Mouse (Mus musculus) T-helper 17 cell (primary cell): ENCODE results near the gene Cadps.

Experiments
- in situ Hi-C, 2 experiments: fragments of 300-600 bp; cut with MboI, MseI; formaldehyde crosslinking; loops; 1 replicate in 1 of 2; 2 replicates in 1 of 2; pipeline ENCODE4 v1.15.1; 2025; ENCODE audit warnings: high pct_unique_total_duplicates in 2 of 2

Cadps gene

DNA sequence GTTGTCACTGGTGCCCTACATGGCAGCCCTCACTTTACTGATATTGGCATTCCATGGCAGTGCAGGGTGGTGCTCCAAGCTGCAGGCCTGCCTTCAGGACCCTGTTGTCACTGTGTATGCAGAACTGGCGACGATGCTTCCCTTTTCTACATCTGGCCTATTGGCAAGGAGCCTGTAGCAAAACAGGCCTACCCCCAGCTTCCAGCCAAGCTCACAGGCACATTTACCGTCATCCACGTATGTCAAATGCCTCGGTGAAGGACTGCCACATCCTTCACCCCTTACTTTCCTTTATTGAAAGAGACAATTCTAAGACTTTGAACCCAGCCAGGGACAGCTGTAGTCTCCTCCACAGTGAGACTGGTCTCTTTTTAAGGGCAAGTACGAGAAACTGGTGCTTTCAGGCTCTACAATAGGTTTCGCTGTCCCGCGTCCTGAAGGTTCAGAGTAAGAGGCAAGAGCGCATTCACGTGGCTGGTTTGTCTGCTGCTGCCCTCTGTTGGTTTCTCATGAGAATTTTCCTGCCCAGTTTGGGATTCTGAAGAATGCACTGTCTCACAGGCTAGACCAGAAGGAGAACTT, 292.8 kb downstream of the Cadps start:
- in situ Hi-C loops: no loop called here

DNA sequence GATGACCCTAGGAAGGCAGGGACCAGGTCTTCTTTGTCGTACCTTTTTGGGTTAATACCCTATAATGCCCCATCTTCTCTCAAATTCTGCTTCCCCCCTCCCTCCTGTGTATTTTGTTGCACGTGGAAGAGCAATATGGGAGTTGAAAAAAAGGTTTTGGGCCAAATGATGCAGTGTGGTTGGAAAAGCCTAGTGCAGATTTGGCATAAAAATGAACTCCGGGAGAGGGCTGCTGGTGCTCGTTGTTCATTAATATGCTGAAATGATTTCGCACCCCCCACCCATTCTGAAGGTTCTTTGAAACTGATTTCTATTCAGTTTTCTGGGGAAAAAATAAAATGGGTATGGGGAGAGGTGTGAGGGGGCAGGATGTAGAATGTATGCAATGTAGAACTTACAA, 295.6 kb downstream of the Cadps start:
- in situ Hi-C loops: no loop called here

DNA sequence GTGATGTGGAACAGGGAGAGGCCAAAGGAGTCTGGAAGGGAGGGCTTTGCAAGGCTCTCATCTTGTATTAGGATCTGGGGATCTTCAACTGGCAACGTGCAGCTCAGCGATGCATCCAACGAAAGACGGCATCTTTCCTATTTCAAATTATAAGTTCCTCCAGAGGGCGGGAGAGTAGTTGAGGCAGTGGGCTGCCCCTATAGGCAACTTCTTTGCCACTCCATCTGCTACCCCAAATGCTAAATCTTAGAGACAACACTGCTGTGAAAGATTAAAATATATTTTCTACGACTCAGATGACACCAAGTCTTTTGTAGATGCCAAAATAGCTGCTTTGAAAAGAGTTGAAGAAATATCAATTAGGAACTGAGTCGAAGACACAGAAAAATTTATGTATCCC, 315.9 kb downstream of the Cadps start:
- in situ Hi-C loops: no loop called here

DNA sequence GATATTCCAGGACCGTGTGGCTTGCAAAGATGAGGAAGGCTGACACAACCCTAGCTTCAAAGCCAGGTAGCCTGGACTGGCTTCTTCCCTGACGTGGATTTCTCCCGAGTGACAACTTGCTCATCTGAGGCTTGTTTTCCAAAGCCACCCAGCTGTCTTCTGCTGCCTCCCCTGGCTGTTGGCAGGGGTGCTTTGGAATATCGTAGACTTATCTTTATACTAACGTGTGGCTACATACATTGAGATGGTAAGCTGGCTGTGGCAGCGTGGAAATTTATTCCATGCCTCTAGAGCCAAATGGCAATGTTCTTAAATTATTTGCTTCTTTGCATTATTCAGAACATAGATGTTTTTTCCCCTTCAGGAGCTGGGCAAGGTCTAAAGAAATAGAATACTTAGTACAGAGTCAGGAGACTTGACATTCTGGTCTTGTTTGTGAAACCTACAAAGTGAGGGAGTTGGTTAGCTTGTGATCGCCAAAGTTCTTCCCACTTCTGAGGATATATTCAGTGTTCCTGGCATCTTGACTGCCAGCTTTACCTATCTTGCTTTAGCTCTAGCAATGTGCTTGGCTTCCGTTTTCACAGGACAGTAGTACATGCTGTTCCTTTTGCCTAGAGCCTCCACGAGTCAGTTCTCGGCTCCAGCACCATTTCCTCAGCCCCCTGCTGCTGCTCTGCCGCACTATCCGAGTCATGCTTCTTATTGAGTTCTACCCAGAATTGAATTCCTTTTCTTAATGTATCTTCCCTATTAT, 318.5 kb downstream of the Cadps start:
- in situ Hi-C loops: no loop called here

DNA sequence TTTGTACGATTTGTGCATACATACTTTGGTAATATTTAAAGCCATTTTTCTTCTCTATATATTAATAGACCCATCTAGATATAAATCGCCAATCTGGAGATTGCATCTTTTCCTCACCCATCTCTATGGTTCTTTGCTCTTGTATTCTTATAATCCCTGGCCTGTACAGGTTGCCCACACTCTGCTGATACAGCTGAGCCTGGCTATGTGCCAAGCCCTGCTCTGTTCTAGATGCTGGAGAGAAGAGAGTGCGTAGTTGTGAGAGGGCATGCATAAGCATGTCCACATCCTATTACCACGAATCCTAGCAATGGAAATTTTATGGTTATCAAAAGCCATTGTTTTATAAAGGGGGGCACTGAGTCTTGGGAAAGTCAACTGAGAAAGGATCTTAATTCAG, 360.7 kb downstream of the Cadps start:
- in situ Hi-C loops: no loop called here

DNA sequence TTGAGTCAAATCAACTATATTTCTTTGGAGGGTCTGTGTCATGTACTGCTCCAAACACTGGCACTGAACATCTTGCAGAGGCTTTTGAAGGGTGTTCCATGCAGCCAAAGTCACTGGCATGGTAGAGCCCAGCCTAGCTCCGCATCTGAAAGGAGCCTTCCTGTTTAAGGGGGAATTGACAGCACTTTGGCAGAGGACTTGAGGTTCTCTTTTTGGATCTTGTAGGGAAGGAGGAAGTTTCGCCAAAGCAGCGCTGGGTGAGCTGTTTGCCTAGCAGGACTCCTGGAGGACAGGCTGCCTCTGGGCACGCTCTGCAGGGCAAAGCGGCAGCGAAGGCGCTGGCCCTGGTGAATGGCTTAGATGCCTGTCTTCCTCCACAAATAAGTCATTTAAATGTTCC, 363.2 kb downstream of the Cadps start:
- in situ Hi-C loops: no loop called here

DNA sequence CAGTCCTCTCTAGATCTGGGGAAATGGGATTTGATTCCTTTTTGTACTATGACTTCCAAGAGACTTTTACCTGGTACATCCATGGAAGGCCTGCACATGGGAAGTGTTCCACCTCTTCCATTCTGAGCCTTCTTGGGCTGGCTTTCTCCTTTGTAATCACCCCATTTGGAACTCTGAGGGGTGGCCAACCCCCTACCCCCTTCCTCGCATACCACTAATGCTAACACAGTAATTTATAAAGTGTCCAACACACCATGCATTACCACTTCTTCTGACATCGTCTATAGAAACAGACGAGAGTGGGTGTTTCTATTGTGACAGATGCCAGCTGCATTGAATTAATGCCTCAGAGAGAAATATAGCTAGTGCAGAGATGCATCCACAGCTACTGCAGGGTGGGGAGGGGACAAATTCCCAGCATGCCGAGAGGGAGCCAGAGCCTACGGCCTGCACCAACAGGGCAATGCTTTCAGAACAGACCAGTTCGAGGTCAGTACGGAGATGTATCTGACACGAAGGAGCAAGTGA, 367.8 kb downstream of the Cadps start:
- in situ Hi-C loops: no loop called here

DNA sequence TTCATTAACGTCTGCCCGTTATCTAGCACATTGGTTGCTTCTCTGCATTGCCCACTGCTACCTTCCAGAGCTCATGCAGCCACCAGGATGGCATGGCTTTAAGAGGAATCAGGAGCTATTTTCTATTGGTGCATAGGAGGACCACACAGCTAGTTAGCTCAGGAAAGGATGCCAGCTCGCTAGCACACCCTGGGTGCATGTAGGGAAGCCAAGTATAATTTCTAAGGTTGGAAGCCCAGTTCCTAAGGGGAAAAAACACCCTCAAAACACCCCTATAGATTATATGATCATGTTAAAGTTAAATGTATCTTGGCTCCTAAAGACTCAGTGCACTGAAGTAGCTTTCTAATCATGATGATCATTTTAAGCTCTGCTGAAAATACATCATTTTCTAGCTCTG, 372.1 kb downstream of the Cadps start:
- in situ Hi-C loops: no loop called here

DNA sequence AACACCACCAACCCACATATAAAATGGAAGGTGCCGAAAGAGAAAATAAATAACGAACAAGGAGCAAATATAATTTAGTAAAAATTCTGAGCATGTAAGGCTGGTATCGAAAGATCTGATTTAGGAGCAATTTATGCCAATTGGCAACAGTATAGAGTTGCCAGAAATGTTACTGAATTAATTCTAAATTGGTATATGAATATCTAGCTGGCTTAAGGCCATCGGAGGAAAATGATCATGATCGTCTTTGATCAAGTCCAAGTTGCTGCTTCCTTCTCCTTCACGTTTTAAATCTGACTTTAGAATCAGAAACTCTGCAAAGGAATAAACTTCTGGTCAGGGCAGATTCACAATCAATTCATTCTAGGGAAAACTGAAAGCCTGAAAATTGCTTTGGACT, 374.0 kb downstream of the Cadps start:
- in situ Hi-C loops: no loop called here

DNA sequence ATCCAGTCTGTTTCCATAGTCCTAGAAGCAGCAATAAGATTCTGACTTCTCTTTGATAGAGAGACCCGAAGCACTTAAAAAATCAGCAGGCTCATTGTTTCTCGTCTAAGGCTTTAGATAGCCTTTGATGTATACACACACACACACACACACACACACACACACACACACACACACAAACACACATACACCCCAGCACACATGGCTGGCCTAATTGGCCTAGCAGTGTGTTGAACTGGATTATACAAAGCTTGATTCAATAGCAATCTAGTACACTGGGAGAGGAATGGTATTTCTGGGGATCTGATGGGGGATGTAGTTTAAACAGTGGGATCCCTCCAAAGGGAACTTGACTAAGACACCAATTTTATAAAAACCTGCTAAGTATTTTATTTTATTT, 381.9 kb downstream of the Cadps start:
- in situ Hi-C loops: no loop called here

DNA sequence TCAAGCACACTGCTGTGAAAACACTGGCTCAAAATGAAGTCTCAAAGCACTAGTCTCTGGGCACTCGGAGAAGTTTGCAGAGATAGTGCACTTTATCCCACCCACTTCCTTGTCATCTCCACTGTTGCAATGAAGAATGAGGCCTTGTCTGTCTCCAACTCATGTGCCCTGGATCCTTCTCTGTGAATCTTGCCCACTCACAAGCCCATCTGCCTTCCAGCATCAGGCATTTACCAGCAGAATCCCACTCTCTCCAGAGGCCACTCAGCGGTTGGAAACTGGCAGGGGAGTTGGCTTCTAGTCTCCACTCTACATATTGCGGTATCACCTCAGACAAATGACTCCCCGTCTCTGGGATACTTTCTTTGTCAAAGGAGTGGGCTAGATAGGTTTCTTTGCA, 384.9 kb downstream of the Cadps start:
- in situ Hi-C loops: no loop called here

DNA sequence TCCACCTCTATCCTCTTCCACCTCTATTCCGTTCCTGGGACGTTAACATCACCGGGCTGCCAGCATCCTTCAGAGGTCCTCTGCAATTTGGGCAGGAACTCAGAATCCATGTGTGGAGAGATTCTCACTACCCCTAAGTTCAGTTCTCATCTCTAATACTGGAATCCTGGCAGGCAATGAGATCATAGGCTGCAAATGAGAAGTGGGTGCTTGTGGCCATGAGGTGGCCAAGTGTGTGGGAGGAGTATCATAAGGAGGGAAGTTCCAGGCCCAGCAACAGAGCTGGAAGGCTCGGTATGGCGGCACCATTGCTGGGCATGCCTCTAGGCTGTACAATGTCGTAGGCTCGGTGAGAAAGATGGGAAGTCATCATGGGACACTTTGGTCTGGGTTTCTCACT, 385.5 kb downstream of the Cadps start:
- in situ Hi-C loops: no loop called here

DNA sequence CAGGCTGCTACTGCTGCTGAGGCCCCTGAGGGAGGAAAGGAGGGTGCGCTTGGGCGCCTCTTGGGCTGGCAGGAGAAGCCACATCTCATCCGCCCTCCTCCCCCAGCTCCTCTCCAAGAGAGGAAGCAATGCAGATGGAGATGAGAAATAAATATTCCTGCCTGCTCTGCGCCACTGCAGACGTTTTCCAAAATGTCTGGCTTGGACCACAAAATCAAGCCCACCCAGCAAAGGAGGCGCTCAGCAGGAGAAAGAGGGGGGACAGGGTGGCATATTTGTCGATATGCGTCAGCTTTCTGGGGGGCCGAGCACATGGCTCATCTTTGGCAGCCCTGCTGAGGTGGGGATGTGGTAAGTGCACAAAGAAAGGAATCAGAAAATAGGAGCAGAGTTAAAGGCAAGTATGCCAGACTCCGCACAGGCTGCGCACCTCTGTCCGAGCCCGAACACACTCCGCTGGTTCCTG, 385.9 kb downstream of the Cadps start:
- in situ Hi-C loops: no loop called here

DNA sequence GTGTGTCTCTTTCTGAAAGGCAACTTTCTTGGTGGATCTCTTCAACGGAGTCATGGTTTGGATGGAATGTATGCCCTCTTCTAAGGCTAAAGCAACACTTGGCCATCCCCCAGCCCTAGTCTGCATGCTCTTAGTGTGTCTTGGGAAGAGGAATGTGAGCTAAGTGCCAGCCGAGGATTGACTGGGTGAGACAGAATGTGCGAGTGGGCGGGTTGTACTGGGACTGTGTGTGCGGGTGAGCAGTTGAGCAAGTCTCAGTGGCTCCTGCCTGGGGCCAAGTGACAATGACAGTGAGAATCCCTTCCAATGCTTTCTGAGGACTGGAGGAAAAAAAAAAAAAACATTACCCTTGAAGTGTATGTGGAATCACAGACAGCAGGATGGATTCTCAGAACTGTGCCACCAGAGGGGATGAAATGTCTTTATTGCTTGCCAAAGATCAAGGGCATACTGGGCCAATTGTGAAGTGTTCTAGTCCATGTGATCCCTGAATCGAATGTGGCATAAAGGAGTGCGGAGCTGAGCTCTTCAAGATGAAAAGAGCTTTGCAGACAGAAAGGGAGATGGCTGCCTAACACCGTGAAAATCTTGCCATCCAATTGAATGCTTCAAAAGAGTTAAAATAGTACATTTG, 394.7 kb downstream of the Cadps start:
- in situ Hi-C loops: no loop called here

DNA sequence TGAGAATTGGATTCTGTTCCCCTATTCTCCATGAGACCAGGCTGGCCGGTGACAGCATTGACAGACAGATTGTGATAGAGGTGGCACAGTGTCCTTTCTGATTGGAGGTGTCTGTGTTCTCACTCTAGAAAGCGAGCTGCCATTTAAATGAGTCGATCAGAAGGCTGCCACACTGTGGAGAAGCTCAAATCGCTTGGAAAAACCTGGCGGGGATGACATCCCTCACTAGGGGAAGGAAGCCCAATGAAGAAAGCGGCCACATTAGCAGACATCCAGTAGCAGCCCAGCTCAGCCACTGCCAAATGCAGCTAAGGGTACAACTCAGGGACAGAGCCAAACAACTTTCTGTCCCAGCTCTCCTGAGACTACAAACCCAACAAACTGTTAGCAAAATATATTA, 397.6 kb downstream of the Cadps start:
- in situ Hi-C loops: no loop called here

DNA sequence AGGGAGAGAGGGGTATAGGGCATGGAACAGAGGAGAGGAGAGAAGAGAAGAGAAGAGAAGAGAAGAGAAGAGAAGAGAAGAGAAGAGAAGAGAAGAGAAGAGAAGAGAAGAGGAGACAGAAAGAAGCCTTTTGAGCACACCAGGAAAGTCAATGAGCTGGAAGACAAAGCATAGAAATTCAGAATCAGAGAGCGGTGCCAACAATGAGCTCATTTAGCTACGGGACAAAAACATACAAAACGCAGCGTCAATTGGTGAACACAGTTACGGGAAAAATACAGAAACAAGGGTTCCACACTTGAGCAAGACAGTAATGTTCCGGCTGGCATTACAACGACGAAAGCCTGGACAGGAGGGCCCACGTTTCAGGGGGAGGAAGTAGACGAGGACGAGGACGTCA, 412.6 kb downstream of the Cadps start:
- in situ Hi-C loops: no loop called here

DNA sequence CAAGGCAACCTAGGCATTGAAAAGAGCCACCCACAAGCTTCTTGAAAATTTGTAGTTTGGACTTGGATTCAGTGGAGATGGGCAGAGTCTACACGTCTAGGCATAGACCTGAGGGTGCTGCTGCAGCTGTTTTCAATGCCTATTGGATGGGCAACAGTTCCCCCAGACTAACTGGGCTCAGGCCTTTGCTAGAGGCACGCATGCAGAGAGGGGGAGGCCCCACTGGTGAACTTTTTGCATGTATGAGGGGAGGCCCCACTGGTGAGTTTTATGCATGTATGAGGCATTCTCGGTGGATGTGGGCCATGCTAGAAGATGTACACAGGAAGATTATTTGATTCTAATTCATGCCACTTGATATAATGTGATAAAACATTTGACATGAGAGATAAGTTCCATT, 413.1 kb downstream of the Cadps start:
- in situ Hi-C loops: no loop called here

DNA sequence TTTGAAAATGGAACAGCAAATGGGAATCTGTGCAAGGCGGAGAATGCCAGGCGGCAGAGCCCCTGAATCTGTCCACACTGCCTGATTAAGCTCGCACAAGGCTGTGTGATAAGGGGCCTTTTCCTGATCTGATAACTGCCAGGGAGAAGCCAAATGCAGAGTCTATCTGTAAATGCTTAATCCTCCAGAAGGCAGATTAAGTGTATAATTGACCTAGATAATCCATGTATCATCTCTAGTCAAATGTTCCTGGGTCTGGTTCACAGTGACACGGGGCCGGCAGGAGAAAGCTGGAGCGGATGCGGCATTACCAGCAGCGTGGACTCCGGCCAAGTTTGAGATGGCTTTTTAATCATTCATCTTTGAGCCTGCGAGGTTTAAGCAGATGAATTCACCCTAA, 416.3 kb downstream of the Cadps start:
- in situ Hi-C loops: no loop called here

DNA sequence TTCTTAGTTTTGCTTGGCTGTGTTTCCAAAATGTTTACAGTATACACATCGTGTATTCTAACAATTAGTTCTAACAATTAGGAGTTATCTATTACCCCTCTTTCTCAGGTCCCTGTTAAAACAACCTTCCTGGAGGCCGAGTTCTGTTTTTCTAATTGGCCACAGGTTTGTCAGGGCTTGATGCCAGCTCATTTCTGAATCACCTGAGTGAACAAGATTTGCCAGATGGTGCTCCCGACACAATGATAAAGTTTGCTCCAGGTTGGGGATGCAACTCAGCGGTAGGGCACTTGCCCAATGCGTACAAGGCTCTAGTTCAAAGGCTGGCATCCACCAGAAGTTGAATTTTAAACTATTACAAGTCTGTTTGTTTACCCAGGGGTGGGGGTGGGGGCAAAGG, 417.7 kb downstream of the Cadps start:
- in situ Hi-C loops: no loop called here

DNA sequence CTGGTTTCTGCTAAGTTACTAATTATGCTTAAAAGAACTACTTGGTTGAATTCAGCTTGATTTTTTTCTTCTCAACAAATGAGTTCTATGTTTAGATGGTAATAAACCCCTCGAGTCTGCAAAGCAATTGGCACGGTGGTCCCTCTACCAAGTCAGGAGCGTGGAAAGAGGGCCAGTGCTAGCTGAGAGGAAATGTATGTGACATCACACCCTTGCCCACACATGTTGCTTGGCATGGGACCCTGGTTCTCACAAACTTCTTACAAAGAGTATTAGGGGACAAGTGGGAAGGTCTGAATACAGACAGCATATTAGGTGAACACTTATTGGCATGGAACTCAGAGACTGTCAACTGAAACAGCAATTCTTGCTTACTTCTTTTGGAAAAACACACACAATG, 418.2 kb downstream of the Cadps start:
- in situ Hi-C loops: no loop called here

DNA sequence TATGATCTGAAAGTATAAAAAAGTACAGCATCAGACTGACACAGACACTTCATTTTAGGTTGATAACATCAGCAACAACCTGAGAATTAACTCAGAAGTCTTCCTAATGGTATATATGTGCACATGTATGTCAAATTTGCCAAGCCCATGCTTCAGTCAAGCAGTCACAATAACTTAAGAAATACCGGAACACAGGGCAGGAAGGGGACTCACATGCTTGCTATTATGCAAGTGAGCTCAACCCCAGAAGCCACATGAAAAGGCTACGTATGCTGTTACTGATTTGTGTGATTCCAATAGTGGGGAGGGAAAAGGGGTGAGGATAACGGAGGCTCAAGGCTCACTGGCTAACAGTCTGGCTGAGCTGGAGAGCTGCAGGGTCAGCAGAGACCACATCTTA, 418.8 kb downstream of the Cadps start:
- in situ Hi-C loops: no loop called here

DNA sequence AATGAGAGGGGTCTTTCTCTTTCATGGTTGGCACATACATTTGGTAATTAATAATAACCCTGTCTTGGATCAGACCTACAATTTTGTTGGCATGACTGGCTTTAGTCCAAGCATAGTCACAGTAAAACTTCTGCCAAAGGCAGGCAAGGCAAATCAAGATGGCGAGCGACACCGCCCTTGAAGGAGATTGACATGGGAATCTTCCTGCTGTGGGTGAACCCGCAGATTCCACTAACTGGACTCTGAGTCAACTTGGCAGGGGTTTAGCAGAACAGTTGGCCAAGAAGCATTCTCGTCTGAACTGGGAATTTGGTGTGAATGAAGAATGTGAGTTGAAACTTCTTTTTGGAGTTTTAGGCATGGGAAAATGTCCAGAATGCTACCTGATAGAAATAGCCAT, 422.8 kb downstream of the Cadps start:
- in situ Hi-C loops: no loop called here

DNA sequence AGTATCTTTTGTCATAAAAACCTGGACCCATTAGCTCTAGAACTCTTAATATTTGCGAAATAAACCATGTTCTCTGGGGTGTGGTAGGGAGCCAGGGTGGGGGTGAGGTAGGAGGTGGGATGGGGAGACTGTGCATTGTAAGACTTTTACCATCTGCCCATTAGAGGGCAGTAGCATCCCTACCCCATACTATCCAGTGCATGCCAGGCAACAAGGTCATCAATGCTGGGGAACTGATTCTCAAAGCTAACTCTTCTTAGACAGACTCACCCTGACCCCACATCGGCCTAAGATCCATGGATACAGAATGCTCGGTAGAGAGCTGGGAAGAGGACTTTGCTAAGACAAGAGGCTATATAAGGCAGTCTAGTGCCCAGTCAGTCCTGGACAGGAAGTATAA, 425.3 kb downstream of the Cadps start:
- in situ Hi-C loops: no loop called here
